Comparison of ENCODE assay signal across 28 mouse cellular contexts in genomic region chr1:63563928-63564327, GRCm38 (mm10). TPM values are rescaled to one million over a fixed set of nuclear protein-coding genes. Genes with fewer than 3 reads are reported as not detected.
"Had no signal": no experiment of that assay in that cellular context is flagged by ENCODE, and none has a peak within 500 bp of the region (broad histone marks: within the 10 kb centered on the region; RNA-seq: fewer than 3 reads in every experiment).

No protein-coding gene starts in this region.

- H3K36me3 ChIP-seq: limb, embryonic 10.5 days; limb, embryonic 13.5 days; liver, embryonic 12.5 days; liver, embryonic 15.5 days; lung, embryonic 15.5 days; stomach, embryonic 15.5 days had no signal

- H3K4me2 ChIP-seq: limb, embryonic 13.5 days; liver, embryonic 12.5 days; liver, embryonic 15.5 days; lung, embryonic 15.5 days; midbrain, embryonic 13.5 days; neural tube, embryonic 13.5 days; stomach, embryonic 15.5 days had no signal

- H3K27ac ChIP-seq: layer of hippocampus, adult 2 months; limb, embryonic 10.5 days; limb, embryonic 13.5 days; liver, embryonic 12.5 days; liver, embryonic 15.5 days; lung, embryonic 15.5 days; midbrain, embryonic 13.5 days; neural tube, embryonic 13.5 days; stomach, embryonic 15.5 days had no signal

- H3K9me3 ChIP-seq: limb, embryonic 10.5 days; limb, embryonic 13.5 days; liver, embryonic 12.5 days; liver, embryonic 15.5 days; lung, embryonic 15.5 days; megakaryocyte, embryonic 14.5 days; midbrain, embryonic 13.5 days; neural tube, embryonic 13.5 days; stomach, embryonic 15.5 days had no signal

- H3K4me1 ChIP-seq: limb, embryonic 13.5 days; liver, embryonic 12.5 days; liver, embryonic 15.5 days; lung, embryonic 15.5 days; neural tube, embryonic 13.5 days; stomach, embryonic 15.5 days had no signal

- H3K4me3 ChIP-seq: layer of hippocampus, adult 2 months; limb, embryonic 10.5 days; limb, embryonic 13.5 days; liver, embryonic 12.5 days; liver, embryonic 15.5 days; lung, embryonic 15.5 days; megakaryocyte, embryonic 14.5 days; midbrain, embryonic 13.5 days; myocyte; neural tube, embryonic 13.5 days; stomach, embryonic 15.5 days had no signal

- H3K9ac ChIP-seq: limb, embryonic 13.5 days; liver, embryonic 12.5 days; liver, embryonic 15.5 days; lung, embryonic 15.5 days; midbrain, embryonic 13.5 days; neural tube, embryonic 13.5 days; stomach, embryonic 15.5 days had no signal

- H3K27me3 ChIP-seq: limb, embryonic 13.5 days; liver, embryonic 12.5 days; liver, embryonic 15.5 days; lung, embryonic 15.5 days; megakaryocyte, embryonic 14.5 days; neural tube, embryonic 13.5 days; stomach, embryonic 15.5 days had no signal

- ATAC-seq: liver, embryonic 12.5 days; midbrain, embryonic 13.5 days had no signal

- DNase-seq: kidney, adult 9 months; kidney, postnatal 14 days; layer of hippocampus, adult 9-11 months; liver; lung, adult 18-20 months; lung, postnatal 10 days; lung, postnatal 36 days; retina, postnatal 1 day; right cerebral cortex, postnatal 25 days; spleen, adult 18-20 months; thymus, postnatal 25 days had no signal

RNA-seq across cellular contexts. Expression of gene Gm39653, which starts 51.8 kb away (rescaled TPM):
- total RNA-seq: layer of hippocampus, adult 2 months; layer of hippocampus, postnatal 25 days; monocyte, adult 5-6 weeks; neutrophil, adult 5-6 weeks had no signal
- polyA plus RNA-seq: kidney, embryonic 16.5 days; large intestine, adult 2 months; limb, embryonic 10.5 days; limb, embryonic 13.5 days; liver, embryonic 12.5 days; liver, embryonic 15.5 days; lung, embryonic 15.5 days; midbrain, embryonic 13.5 days; myocyte; neural tube, embryonic 13.5 days; stomach, embryonic 15.5 days; thymus, postnatal 0 days had no signal
